Mouse (Mus musculus) cortical plate, adult 2 months (tissue): ENCODE results near the gene Apopt1. TPM values are rescaled to one million over a fixed set of nuclear protein-coding genes. Genes with fewer than 3 reads are reported as not detected.
A peak's percentile ranks its signal among the peaks of the same experiment; 100 is the strongest.

Experiments
- H3K27ac ChIP-seq: fragments of 200-500 bp; 2 replicates; pipeline ENCODE4 v1.5.1; 2012; ENCODE audit warnings: low read length, control low read depth, inconsistent platforms; ENCODE audit not compliant: insufficient read depth
- H3K4me1 ChIP-seq: fragments of 200-500 bp; 2 replicates; pipeline ENCODE4 v1.6.1; 2011; ENCODE audit warnings: low read length; ENCODE audit not compliant: control insufficient read depth, insufficient read depth
- H3K4me3 ChIP-seq: fragments of 200-500 bp; 2 replicates; pipeline ENCODE4 v1.5.1; 2011; ENCODE audit warnings: mild to moderate bottlenecking, low read length, control low read depth; ENCODE audit not compliant: insufficient read depth
- CTCF ChIP-seq: fragments of 200-500 bp; IDR thresholded peaks from 2 replicates; pipeline ENCODE4 v1.5.1; 2011; ENCODE audit warnings: mild to moderate bottlenecking, control low read depth, low read length; ENCODE audit not compliant: insufficient read depth; ENCODE audit errors: extremely low read depth
- POLR2A ChIP-seq: fragments of 200-500 bp; IDR thresholded peaks from 2 replicates; pipeline ENCODE4 v1.6.1; 2011; ENCODE audit warnings: mild to moderate bottlenecking, low read length, control low read depth; ENCODE audit not compliant: insufficient read depth; ENCODE audit errors: extremely low read depth
- polyA plus RNA-seq: library from polyadenylated mRNA; depleted of rRNA; stranded (reverse); fragments of >200 nt; gene quantifications from 2 replicates; pipeline ENCODE4 v1.2.3, GENCODE M21; 2012

The Apopt1 gene
- polyA plus RNA-seq, 1 experiment, result 48.4 TPM

DNA sequence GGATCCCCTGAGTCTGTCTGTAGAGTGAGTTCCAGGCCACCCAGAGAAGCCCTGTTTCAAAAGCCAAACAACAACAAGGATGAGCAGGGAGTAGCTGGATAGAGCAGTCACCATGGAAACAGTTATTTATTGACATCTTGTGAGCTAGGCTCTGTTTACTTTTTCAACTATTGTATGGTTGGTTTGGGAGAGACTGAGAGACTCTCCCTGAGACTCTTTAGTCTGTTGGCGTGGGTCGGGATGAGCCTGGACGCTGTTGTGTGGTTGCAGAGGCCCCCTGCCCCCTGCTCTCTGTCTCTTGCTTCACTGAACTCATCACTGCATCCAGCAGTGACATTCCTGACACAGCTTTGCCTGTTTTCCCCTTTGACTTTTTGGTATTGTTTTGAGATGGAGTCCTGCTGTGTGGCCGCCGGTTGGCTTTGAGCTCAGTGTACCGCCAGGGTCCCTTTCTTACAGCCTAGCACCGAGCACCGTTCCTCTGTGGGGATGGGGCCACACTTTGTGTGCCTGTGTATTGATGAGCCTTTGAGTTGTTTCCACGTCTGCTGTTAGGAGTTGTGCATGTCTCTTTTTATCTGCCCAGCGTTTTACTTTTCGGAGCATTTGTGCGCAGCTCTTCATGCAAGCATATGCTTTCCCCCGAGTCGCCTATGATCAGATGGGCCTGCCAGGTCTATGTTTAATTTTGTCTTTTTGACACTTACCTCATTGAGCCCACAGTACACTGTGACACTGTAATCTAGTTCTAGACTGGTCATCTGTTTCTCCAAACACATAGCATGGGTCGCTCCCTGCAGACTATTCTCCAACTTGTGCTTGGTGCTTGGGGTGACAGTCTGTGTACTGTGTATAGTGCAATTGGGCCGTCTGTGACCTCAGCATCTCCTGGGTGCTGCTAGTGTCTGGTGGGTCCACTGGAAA, 53.5 kb downstream of the Apopt1 start:
- H3K4me1 ChIP-seq, result peaks cover 39% of the 10 kb centered on the region
- H3K27ac ChIP-seq, result peak overlapping the region; percentile 6; the same call in 1 of the 2 replicates
- H3K4me3 ChIP-seq, result no peak overlapping the region

DNA sequence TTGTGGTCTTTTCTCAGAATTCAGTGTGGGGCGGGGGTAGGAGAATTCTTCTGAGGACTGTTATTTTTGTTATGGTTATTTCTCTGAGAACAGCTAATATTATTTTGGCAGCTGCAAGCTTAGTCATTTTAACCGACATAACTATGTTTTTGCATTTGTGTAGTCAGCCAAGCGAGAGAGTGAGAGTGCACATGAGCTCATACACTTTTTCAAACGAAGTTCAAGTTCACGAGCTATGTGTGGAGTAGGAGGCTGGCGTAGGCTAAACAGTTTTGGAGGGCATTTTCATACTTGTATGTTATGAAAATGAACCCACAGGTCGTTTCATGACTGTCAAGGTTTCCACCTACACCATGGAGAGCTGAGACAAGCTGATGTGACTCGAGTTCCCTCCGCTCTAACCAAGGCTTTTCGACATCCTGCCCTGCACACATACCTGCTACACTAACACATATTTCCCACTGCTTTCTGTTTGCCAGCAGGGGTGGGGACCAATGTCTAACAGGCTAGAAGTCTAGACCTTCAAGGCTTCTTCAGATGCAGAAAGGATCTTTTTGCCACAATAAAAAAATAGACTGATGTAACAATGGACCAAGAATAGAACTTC, 55.4 kb downstream of the Apopt1 start:
- TF ChIP-seq POLR2A (no peak), CTCF (no peak)
- Histone ChIP-seq H3K27ac (no peak overlapping the region), H3K4me3 (no peak overlapping the region), H3K4me1 (peaks cover 27% of the 10 kb centered on the region)

More for the DNA sequence above, 53.5 kb downstream of the Apopt1 start:
- TF ChIP-seq POLR2A, result no peak
- no peak for TF ChIP-seq CTCF

DNA sequence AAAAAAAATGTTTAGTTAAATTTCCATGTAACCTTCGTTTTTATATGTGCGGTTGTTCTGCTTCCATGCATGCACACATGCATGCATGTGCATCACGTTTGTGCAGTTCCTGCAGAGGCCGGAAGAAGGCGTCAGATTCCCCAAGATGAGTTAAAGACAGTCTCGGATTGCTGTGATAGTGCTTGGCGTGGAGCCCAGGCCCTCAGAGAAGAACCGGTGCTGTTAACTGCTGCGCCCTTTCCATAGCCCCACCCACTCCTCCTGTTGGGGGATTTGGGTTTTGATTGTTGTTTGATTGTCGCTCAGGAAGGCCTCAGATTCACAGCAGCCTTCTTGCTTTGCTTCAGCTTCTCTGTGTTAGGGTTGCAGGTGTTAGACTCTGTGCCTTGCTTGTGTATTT, 56.2 kb downstream of the Apopt1 start:
- H3K27ac ChIP-seq, result no peak overlapping the region
- no peak overlapping the region for H3K4me3 ChIP-seq
- H3K4me1 ChIP-seq, result peaks cover 25% of the 10 kb centered on the region
- TF ChIP-seq CTCF (peak; percentile 27; the same call in 1 of the 2 replicates), POLR2A (no peak)

DNA sequence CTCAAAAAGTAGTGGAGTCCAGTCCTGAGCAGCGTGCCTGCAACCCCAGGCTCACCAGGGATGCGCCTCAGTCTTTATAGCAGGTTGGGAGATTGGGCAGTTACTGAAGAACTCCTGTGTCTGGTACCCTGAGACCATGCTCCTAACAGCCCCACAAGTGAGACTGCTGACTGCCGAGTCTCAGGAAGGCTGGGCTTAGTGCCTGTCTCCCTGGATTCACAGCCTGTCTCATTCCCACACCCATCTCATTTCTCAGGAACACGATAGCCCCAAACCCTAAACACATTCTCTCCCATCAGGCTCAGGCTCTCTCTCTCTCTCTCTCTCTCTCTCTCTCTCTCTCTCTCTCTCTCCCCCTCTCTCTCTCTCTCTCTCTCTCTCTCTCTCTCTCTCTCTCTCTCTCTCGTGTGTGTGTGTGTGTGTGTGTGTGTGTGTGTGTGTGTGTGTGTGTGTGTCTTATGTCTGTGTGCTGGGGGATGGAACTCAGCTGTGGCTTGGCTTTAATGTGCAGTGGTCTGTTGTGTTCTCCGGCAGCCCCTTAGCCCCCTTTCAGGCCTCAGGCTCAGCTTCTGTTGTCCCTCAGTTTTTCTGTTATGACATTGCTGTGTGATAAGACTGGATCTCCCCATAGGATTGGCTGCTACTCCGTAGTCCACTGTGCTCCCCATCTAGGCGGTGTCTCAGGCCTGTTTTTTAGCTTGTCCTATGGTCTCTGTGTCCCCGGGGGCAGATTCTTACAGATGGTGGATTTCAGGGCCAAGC, 56.9 kb downstream of the Apopt1 start:
- no peak overlapping the region for H3K27ac ChIP-seq
- H3K4me1 ChIP-seq, result peaks cover 31% of the 10 kb centered on the region
- TF ChIP-seq CTCF (no peak), POLR2A (no peak)
- H3K4me3 ChIP-seq, result no peak overlapping the region

DNA sequence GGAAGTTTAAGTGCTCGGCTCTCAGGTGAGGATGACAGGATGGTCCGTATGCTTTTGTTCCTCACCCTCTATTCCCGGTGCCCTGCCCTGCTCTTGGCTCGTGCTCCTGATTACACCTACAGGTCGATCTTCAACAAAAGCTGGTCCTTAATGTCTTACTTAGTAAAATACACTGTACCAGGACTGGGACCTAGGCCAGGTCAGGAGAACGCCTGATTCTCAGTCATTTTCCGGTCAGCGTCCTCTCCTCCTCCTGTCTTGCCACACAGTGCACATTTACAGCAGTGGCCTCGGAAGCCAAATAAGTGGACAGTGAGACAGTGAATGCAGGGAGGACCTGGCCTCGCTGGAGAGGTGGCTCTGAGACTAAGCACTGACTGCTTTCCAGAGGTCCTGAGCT, 57.6 kb downstream of the Apopt1 start:
- Histone ChIP-seq H3K4me1 (peaks cover 31% of the 10 kb centered on the region), H3K27ac (no peak overlapping the region), H3K4me3 (no peak overlapping the region)
- TF ChIP-seq CTCF, result no peak
- TF ChIP-seq POLR2A, result no peak

DNA sequence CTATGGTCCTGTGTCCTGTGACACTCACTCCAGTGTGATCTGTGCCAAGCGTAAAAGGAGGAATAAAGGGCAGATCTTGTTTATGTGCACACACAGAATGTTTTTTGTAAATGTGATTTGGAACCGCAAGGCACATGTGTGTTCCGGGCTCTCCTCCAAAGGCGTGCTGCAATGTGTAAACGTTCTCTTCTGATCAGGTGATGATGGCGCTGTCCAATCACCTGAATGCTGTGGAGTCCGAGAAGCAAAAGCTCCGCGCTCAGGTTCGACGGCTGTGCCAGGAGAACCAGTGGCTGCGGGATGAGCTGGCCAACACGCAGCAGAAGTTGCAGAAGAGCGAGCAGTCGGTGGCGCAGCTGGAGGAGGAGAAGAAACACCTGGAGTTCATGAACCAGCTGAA, 61.1 kb downstream of the Apopt1 start:
- Histone ChIP-seq H3K4me3 (no peak overlapping the region), H3K27ac (no peak overlapping the region), H3K4me1 (peaks cover 11% of the 10 kb centered on the region)
- no peak for TF ChIP-seq POLR2A
- TF ChIP-seq CTCF, result no peak

DNA sequence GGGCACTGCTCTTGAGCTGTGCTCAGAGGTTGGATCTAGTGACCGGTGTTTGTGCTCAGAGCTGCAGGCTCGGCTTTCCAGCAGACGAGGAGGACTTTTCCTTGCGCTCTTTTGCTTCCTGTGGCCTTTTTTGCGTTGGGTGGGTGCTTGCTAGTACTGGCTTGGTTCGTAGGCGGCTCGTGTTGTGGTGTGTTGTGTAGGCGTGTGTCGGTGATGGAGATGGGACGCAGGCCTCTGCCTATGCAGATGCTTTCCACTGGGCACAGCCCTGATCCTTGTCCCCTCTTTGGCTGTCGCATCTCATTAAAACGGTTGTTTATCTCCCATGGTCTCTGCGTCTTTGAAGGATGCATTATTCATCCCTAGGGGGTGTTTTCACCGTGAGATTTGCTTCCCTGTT, 61.8 kb downstream of the Apopt1 start:
- Histone ChIP-seq H3K4me1 (peaks cover 9% of the 10 kb centered on the region), H3K4me3 (no peak overlapping the region), H3K27ac (0 out of 2 replicates have a peak overlapping the region, but pooled peaks have one; percentile 19)
- TF ChIP-seq CTCF, result no peak
- TF ChIP-seq POLR2A, result no peak

DNA sequence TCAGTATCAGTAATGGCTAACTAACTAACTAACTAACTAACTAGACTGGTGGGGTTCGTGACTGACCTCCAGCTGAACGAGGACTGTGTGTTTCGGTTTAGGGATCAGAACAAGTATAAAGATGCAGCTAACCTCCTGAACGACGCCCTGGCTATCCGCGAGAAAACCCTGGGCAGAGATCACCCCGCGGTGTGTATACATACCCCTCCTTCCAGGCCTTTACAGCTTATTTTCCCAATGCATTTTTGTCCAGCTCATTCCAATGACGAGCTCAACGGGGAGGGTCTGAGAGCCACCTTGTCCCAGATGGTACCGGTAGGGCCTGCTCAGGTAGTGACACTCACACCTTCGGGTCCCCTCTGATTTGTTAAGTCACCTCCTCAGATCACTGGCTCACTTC, 64.9 kb downstream of the Apopt1 start:
- Histone ChIP-seq H3K27ac (no peak overlapping the region), H3K4me3 (no peak overlapping the region), H3K4me1 (peaks cover 9% of the 10 kb centered on the region)
- TF ChIP-seq CTCF (no peak), POLR2A (no peak)

DNA sequence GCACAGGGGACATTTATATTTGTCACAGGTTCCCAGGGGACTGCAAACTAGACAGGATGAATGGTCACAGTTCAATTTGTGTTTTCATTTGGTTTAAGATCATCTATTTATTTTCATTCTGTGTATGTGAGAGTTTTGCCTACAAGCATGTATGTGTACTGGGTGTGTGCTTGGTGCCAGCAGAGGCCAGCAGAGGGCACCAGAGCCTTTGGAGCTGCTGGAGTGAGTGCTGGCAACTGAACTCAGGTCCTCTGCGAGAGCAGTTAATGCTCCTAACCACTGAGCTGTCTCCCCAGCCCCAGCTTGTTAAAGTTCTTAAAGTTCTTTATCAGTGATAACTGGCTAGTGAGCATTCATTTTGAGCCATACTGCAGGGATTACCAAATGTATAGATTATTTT, 66.5 kb downstream of the Apopt1 start:
- TF ChIP-seq CTCF (no peak), POLR2A (no peak)
- Histone ChIP-seq H3K27ac (no peak overlapping the region), H3K4me3 (no peak overlapping the region), H3K4me1 (peaks cover 7% of the 10 kb centered on the region)
